Mouse (Mus musculus) adrenal gland, postnatal 14 days (tissue): ENCODE measurements around the gene Senp2. TPM values are rescaled to one million over a fixed set of nuclear protein-coding genes. Genes with fewer than 3 reads are reported as not detected.
"Not testable (repeated sequence)": the region's sequence is repeated elsewhere in the genome, so short reads cannot be mapped to it uniquely, and the experiment has no call there.

Experiments
- DNase-seq: peaks from one replicate; pipeline ENCODE4 v3.0.0; 2021; ENCODE audit warnings: mixed read lengths
- long read RNA-seq, 2 experiments: library from polyadenylated mRNA; stranded (forward); transcript quantifications; one replicate each; pipeline ENCODE4 v2.0.0; 2021
- total RNA-seq: library from RNA; stranded (reverse); gene quantifications from 2 replicates; pipeline ENCODE4 v1.2.3, GENCODE M21; 2021

Gene Senp2
- 45.2 and 47.3 TPM in 2 replicates for total RNA-seq
- long read RNA-seq, experiment 1, full-length matches to known transcripts = 25 of 39 reads
- long read RNA-seq, experiment 1, partial matches to known transcripts = 3 of 39 reads
- long read RNA-seq, experiment 1, other reads (novel, unspliced or antisense) = 11 of 39 reads
- long read RNA-seq, experiment 2, full-length matches to known transcripts = 15 of 23 reads
- long read RNA-seq, experiment 2, partial matches to known transcripts = 3 of 23 reads
- long read RNA-seq, experiment 2, other reads (novel, unspliced or antisense) = 5 of 23 reads

DNA sequence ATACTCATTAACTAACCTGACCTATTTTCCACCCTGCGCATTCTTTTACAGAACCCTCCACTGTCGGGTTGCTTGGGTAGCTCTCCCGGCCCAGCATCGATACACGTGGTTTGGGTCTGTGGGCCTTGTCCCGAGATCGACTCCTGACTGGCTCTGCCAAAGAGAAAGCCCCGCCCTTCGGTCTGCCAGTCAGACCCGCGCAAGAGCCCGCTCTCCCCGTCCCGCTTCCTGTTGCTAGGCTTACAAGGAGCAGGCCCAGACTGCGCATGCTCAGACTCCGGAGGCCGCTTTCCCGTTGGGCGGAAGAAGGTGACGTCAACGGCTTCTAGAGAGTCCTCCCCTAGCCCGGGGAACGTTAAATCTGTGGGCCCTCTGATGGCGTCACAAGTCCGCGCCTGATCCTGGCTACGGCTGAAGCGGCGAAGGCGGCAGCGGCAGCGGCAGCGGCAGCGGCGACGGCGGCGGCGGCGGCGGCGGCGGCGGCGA lies at the start of gene Senp2:
Senp2 (plus strand) TSS at position 386 of the 486 bp plus-strand sequence.
- DNase-seq = peak; percentile 100

DNA sequence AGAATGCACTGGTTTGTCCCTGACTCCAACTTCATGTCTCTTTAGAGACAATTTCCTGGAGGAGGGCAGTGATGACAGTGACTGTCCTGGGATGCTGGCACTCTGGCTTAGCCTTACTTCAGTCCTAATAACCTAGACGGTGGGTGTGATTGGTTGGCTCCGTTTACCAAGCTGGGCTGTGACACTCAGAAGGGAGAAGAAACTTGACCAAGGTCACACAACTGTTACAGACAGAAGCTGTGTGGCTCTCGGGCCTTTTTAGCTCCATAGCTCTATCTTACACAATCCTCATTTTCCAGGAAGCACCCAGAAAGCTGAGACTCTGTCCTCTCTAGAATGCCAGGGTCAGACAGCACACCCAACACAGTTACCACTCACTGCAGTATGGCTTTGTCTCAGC lies 43.7 kb upstream of the Senp2 start:
- no peak for DNase-seq

DNA sequence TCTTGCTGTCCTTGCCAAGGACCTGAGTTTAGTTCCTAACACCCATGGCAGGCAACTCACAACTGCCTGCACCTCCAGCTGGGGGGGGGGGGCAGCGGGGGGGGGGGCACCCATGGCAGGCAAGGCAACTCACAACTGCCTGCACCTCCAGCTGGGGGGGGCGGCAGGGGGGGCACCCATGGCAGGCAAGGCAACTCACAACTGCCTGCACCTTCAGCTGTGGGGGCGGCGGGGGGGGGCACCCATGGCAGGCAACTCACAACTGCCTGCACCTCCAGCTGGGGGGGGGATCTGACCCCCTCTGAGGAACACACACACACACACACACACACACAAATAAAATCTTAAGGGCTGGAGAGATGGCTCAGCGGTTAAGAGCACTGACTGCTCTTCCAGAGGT lies 39.4 kb upstream of the Senp2 start:
- DNase-seq = no peak

DNA sequence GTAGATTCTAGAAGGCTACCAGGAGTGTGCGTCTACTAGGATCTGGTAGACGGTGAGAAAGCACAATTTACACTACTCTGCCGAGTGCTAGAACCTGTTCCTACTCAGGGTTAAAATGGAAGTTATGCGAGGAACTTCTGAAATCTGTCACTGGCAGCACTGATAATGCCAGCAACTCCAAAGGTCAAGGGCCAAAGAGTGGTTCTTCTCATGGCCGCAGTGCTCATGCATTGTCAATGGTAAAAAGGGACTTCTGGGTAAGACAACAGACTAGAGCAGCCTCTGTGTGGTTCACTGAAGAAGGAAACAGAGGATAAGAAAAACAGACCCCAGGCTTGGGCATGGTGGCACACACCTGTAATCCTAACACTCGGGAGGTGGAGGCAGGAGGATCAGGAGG lies 38.7 kb upstream of the Senp2 start:
- DNase-seq = no peak

DNA sequence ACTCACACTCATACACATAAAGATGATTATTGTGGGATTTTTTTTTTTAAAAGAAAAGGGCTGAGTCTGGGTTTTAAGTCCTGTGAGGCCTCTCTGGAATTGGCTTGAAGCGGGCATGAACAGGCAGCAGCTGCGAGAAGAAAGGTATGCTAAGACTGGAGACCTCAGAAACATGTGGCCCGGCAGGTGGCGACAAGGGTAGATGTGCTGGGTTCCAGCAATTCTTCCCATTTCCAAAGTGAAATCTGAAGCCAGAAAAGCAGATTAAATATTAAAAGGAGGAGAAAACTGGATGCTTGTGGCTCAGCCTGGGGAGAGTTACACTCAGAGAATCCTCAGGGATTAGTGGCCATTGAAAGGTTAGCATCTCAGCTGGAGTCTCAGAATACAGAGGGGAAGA lies 37.8 kb upstream of the Senp2 start:
- no peak for DNase-seq

DNA sequence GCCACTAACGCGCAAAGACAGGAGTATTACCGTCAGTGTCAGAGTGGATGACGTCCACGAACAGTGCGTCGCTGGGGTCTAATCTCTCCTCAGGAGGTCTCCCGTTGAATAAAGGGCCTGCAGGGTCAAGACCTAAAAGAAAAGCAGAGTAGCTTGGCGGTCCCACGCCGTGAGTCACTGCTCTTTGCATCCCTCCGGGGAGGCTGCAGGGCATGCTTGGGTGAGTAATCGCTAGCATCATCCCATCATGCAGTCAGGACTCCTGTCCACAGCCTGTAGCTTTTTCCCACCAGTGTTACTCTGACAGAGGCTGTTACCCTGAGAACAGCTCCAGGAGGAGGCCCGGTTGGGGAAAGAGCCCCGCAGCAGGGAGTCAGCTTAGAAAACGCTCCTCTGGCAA lies 33.1 kb upstream of the Senp2 start:
- peak; percentile 57 for DNase-seq

DNA sequence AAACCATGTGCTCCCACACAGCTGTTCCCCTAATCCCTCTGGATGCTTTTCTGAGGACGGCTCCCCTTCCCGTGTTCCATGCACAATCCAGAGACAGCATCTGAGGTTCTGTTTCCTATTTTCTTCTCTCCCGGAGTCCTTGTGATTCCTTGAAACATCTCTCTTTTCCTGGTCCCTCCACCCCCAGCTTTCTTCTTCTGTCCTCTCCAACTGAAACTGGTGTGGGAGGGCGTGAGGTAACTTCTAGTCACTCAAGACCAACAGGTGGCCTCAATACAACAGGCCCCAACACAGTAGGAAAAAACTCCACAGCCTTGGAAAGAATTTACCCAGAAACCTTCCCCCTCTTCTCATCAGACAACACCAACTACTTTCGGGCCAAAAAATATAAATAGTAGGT lies 31.9 kb upstream of the Senp2 start:
- DNase-seq = no peak

DNA sequence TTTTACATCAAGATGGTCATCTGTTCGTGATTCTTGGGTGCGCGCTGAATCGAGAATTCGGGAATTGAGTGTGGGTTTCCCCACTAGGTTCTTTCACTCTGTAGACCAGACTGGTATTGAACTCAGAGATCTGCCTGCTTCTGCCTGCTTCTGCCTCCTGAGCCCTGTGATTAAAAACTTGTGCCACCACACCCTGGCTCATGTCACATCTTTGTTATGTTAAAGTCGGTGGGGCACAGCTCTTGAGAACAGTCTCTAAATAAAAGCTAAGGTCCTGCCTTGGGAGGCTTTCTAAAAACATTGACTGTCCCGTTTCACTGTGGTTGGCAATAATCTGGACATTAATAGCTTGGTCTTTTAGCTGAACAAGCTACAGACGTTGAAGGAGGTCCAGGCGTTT lies 26.1 kb upstream of the Senp2 start:
- DNase-seq = no peak

DNA sequence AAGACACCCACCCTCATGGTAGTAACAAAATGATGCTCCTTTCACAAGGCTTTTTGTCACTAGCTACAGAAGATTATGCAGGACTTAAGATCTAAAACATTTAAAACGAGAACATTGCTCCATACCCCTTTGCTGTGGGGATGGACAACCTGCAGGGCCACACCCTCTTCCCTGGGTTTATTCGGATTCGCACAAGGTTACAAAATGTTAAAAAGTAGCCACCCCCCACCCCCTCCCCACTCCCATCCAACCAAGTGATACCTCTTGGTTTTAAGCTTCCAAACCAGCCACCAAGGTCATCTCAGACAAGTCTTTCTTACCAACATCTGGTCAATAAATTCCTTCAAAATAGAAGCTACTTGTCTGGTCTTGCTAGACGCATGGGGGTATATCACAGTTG lies 25.7 kb upstream of the Senp2 start:
- DNase-seq = no peak

DNA sequence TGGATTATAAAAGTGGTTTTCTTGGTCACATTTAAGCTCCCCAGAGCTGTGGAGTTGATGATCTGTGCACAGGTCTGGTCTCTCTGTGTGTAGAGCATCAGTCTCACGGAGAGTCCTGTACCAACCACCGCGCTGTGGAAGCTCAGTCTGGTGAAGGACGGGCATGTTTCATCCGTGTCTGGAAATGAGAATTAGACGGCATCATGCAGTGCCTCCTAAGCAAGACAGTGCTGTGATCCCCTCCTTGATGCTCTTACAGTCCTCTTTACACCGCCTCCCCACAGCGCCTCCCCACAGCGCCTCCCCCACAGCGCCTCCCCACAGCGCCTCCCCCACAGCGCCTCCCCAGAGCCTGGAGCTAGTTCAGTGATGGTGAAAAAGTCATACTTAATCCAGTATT lies 25.2 kb upstream of the Senp2 start:
- DNase-seq = no peak

DNA sequence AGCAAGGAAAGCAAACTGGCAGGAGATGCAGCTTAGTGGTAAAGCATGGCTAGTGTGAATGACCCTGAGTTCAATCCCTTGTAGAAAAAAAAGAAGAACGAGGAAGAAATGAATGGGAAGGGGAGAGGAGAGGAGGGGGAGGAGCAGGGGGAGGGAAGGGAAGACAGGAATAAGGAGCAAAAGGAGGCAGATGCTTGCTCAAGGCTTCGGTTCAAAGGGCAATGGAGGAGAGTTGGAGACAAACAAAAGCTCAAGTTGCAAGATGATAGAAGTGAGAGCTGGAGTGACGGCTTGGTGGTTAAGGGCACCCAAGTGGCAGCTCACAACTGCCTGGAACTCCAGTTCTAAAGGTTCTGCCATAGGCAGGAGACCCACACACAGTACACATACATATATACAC lies 23.1 kb upstream of the Senp2 start:
- DNase-seq = no peak

DNA sequence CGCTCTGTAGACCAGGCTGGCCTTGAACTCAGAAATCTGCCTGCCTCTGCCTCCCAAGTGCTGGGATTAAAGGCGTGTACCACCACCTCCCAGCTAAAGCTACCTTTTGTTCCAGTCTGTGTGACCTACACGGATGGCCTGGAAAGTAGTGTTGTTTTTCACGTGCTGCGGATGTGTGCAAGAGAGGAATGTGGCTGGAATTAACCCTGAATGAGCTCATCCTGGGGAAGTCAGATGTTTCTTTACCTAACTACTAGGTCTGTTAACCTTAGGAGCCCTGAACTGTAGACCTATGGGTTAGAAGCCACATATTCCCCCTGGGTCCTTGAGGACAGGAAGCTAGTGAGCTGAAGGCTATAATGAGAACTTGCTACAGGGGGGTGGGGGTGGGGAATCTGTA lies 21.3 kb upstream of the Senp2 start:
- no peak for DNase-seq

DNA sequence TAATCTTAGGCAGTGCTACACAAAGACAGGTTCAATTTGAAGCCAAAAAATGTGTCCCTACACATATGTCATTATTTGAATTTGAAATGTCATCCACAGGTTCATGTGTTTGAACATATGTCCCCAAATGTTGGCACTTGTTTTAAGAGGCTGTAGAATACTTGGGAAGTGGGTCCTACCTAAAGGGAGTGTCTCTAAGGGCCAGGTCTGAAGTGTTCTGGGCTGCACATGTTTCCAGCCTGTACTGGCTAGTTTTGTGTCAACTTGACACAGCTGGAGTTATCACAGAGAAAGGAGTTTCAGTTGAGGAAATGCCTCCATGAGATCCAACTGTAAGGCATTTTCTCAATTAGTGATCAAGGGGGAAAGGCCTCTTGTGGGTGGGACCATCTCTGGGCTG lies 18.4 kb upstream of the Senp2 start:
- DNase-seq = not testable (repeated sequence)

DNA sequence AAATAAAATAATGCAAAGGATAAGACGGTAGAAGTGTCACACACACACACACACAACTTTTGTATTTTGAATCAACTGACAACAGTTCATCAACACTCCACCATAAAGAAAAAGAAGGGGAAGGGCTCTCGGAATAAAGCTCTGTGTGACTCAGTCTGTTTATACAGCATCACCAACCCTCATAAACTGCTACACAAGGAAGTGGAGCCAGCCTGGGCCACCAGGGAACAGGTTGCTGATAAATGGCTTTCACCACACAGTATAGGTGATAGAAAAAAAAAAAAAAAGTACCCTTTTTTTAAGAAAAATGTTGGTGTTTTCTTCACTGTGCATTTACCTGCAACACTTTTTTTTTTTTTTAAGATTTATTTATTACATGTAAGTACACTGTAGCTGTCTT lies 17.5 kb upstream of the Senp2 start:
- DNase-seq = no peak

DNA sequence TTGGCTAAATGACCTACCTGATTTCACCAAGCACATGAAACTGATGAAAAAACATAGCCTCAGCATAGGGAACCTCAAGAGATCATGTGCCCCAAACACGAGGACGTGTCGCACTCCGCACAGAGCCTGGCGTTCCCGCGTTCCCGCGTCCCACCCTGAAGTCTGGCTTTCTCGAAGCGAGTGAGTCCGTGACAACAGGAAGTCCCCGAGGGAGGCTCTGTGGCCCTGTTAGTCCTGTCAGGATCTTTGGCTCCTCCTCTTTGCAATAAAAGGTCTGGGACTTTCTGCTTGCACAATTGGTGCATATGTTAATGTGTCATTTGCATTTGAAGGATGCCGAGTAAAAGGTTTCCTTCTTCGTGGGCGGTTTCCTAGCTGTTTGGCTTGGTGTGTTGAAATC lies 14.0 kb upstream of the Senp2 start, which contains the start of gene Liph:
Liph (minus strand) TSS at position 360 of the 400 bp plus-strand sequence.
- peak; percentile 14 for DNase-seq

DNA sequence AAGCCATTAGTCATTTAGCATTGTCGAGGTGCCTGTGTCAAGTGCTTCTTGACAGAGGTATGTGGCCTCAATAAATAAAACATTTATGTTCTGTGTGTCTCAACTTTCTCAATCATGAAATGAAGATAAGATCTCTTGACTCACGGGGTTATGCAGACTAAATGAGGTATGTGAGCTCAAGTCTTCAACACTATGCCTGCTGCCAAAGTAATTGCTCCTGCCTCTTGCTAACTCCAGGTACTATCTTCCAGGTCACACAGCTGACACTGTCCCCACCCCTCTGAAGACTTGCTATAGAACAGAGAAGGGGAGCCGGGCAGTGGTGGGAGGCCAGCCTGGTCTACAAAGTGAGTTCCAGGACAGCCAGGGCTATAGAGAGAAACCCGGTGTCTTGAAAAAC lies 12.9 kb upstream of the Senp2 start:
- DNase-seq = no peak

DNA sequence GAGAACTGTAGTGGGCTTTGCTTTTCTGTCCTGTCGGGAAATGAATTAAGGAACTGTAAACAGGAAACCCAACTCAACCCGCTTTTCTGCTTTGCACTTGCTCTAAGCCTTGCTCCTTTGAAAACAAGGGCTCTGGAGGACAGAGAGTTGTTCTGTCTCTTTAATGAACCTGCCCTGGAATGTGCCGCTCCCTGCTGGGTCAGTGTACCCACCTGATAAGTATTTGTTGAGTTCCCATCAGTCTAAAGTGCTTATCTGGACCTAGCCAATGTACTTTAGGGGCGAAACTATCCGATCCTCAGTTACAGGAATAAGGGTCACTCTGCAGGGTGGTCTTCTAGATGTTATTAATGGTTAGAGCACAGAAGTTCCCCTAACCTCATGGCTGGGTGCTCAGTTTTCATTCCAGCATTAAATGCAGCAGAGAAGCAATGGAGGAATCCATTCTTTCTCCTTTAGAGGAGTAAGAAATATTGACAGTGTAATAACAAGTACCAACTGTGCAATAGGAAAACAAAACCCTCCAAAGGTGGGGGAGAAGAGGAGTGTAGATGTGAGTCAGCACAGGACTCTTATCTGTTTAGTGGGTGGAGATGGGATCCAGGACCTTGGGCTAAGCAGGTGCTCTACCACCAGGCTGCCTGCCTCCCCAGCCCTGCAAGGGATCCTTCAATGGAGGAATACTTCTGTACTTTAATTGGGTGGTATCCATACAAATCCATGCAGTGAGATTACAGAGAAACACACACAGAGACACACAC lies 12.2 kb upstream of the Senp2 start:
- DNase-seq = no peak

DNA sequence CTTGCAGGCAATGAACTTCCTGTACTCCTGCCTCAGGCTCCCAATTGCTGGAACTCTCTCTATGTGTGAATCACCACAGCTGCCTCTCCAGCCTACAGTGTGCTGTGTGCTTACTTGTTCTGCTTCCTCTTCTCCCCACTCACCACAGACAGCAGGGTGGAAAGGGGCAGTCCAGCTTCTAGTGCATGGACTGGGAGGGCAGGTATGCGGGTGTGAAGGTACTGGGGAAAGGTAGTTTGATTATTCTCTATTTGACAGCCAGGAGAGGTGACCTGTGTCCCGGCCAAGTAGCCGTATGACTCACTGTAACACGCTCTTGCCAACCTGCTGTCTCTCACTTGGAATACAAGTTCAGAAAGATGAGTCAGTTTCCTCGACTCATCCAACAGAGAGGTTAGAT lies 11.2 kb upstream of the Senp2 start:
- DNase-seq = peak; percentile 54

DNA sequence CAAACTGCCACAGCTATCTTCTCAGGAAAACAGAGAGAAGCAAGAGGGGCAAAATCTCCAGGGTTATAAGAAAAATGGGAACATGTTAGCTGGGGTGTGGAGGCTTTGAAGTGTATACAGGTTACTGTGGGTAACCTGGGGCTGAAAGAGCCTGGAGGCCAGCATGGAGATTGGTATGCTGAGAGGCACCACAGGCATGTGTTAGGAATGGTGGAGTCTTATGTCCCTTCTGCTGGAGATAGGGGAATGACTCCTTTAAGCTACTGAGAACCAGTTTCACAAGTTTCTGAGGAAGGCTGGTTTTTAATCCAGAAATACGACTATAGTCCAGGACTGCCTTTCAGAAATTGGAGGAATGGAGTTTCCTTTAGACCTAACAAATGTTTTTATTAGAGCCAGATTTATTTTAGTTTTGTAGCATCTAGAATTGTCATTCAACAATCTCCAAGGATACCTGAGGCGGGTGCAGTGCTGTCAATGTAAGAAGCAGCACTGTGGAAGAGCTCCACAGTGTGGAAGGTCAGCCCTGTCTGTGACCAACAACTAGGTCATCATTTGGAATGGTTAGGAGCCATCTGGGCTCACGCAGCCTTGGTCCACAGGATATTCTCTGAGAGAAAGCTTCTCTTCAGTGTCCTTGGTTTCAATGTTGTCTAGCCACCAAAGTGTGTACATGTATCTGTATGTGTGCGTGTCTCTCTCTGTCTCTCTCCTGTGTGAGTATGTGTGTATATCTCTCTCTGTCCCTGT lies 9.2 kb upstream of the Senp2 start:
- DNase-seq = peak; percentile 17

DNA sequence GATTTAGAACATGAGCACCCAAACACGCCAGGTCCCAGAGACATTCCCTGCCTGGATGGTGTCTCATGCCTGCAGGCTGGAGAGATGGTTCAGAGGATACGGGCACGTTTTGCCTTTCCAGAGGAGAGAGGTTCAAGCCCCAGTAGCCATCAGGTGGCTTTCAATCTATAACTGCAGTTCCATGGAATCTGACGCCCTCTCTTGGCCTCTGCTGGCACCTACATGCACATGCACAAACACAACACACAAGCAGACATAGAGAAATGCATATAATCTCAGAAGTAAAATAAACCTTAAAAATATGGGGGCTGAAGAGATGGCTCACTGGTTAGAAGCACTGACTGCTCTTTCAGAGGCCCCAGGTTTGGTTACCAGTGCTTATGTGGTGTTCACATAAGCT lies 8.1 kb upstream of the Senp2 start:
- no peak for DNase-seq

DNA sequence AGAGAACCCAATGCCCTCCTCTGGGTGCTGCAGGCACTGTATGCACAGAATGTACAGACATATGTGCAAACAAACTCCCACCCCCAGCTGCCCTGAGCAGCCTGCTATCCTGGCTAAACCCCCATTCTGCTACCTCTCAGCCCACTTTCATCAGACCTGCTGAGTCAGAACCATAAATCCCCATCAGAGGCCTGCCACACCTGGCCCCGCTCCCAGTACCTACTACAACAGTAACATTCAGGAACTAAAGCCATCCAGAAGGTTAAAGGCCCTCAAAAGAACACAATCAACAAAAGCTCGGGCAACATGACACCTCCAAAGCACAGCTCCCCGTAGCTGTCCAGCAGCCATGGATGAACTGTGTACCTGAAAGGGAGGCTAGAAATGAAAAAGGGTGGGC lies 7.7 kb upstream of the Senp2 start:
- no peak for DNase-seq

DNA sequence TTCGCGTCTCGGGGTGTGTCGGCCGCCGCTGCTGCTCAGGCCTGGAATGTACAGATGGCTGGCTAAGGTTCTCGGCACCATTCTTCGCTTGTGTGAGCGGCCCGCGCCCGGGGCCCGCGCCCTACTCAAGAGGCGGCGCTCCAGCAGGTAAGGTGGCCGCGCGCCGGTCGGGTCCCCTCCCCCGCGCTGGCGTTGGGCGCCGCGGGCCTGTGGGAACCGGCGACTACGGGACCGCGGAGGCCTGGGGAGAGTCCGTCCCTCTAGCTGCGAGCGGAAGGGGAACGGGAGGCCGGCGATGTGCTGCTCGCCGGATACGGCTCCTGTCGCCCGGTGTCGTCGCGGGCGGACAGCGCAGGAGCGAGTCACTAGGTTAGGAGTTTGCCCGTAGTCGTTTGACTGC lies 312 bp downstream of the Senp2 start:
- peak; percentile 66 for DNase-seq

DNA sequence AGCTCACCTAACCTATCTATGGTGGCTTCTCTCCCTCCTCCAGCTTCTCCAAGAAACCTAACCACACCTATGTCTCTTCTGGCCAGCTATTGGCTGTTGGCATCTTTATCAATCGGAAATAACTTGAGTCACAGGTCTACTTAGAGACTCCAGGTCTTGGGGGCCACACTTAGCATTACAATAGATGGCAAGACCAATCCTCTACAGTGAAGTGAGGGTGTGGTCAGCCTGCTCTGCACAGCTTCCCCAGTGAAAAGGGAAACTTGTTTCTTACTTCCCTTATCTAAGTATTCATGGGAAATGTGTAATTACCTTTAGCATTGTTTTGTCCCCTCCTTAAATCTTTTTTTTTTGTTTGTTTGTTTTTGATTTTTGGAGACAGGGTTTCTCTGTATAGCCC lies 6.3 kb downstream of the Senp2 start:
- DNase-seq = no peak
